Mouse (Mus musculus): ENCODE results near the gene Padi4. TPM values are rescaled to one million over a fixed set of nuclear protein-coding genes. Genes with fewer than 3 reads are reported as not detected.

Gene Padi4
- polyA plus RNA-seq, 1 experiment from 2014 or later = 1.9 TPM

DNA sequence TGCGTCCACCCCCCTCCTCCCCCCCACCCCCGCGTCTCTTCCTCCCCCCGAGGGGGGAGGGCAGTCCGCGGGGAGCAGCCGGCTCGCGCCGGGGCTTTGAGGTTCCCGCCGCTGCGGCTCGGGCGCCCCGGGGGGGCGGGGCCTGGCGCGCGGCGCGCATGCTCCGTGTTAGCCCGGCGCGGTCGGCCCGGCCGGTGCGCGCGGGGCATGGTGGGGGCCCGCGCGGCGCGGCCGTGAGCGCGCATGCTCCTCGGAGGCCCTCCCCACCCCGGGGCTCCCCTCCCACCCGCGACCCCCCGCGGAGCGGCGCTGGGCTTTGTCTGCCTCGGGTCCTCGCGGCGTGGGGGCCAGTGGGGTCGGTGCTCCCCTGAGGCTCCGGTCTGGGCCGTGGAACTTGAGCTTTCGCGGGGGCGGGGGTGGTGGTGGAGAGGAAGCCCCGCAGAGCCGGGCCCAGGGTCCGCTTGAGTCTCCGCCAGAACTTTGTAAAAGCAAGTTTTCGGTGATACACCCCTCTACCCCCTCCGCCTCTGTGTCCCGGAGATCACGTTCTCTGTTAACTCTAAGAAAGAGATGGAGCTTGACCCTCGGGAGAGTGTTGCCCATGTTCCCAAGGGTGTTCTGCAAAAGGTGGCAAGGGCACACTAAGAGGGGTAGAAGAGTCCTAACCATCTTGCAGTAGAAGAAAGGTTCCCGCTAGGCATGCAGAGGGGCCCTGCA is 71.3 kb downstream of the Padi4 start:
- Histone ChIP-seq H3K27me3 (ENCODE audit: control insufficient read depth, insufficient read depth, low read length) (peaks cover 5% of the 10 kb centered on the region; the same call in 1 of the 2 replicates), H3K4me1 (ENCODE audit: control insufficient read depth in 2 of 2, insufficient read depth in 2 of 2, low read length in 2 of 2) (peaks cover 21 to 35% of the 10 kb centered on the region in 2 experiments), H3K4me3 (ENCODE audit: control insufficient read depth in 1 of 2, insufficient read depth in 1 of 2, low read depth in 1 of 2, low read length in 2 of 2) (peak overlapping the region; percentile 69 to 90), H3K9ac (ENCODE audit: low read length) (peak overlapping the region; percentile 93), H3K4me2 (ENCODE audit: low read length) (peak overlapping the region; percentile 77), H3K27ac (replicated peaks in 1 of 2; ENCODE audit: control insufficient read depth in 1 of 2, insufficient read depth in 1 of 2, low read depth in 2 of 2, low read length in 2 of 2) (peak overlapping the region; percentile 74 to 93), H3K36me3 (ENCODE audit: control insufficient read depth, insufficient read depth, low read length) (peaks cover 14% of the 10 kb centered on the region), H3K9me3 (ENCODE audit: control insufficient read depth, low read length) (no peaks in the 10 kb centered on the region)
- 1% methylated on average over 39 of the region's 68 CpGs for WGBS
- peak; percentile 82 for ATAC-seq (ENCODE audit: insufficient number of reproducible peaks, insufficient read depth, low FRiP score, low read depth)

DNA sequence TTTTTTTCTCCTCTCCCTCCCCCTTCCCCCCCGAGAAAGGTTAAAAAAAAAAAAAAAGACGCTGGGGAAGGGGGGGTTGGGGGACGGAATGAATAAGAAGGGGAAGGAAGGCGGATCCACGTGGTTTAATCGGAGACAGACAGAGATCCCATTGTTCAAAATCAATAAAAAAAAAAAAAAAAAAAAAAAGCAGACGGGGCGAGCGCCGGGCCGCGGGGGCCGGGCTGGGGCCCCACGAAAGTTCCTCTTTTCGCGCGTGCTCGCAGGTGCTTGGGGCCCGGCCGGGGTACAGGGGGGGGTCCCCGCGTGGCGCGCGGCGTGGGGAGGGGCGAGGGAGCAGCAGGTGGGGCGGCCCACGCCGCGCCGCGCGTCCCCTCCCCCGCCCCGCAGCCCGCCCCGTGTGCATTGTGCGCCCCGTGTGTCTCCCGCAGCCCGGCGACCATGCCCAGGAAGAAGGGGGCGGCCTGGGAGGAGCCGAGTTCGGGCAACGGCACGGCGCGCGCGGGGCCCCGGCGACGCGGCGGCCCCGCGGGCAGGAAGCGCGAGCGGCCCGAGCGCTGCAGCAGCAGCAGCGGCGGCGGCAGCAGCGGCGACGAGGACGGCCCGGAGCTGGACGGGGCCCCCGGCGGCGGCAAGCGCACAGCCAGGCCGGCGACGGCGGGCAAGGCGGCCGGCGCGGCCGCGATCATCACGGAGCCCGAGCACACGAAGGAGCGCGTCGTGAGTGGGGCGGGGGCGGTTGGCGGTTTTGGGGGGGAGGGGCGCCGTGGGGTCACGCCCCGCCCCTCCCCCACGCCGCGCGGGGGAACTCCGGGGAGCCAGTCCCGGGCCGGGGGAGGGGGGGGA is 72.1 kb downstream of the Padi4 start:
- H3K4me2 ChIP-seq (ENCODE audit: low read length) = peak overlapping the region; percentile 77
- peaks cover 12% of the 10 kb centered on the region for H3K36me3 ChIP-seq (ENCODE audit: control insufficient read depth, insufficient read depth, low read length)
- H3K27me3 ChIP-seq (ENCODE audit: control insufficient read depth, insufficient read depth, low read length) = peaks cover 5% of the 10 kb centered on the region; the same call in 1 of the 2 replicates
- WGBS = under 1% methylated on average over 67 of the region's 107 CpGs
- H3K4me1 ChIP-seq (ENCODE audit: control insufficient read depth in 2 of 2, insufficient read depth in 2 of 2, low read length in 2 of 2) = peaks cover 18 to 27% of the 10 kb centered on the region in 2 experiments
- no peaks in the 10 kb centered on the region for H3K9me3 ChIP-seq (ENCODE audit: control insufficient read depth, low read length)
- peak overlapping the region; percentile 93 for H3K9ac ChIP-seq (ENCODE audit: low read length)
- H3K27ac ChIP-seq (replicated peaks in 1 of 2; ENCODE audit: control insufficient read depth in 1 of 2, insufficient read depth in 1 of 2, low read depth in 2 of 2, low read length in 2 of 2) = peak overlapping the region; percentile 90 to 93
- ATAC-seq (ENCODE audit: insufficient number of reproducible peaks, insufficient read depth, low FRiP score, low read depth) = peak; percentile 24
- H3K4me3 ChIP-seq (ENCODE audit: control insufficient read depth in 1 of 2, insufficient read depth in 1 of 2, low read depth in 1 of 2, low read length in 2 of 2) = peak overlapping the region; percentile 69 to 90

DNA sequence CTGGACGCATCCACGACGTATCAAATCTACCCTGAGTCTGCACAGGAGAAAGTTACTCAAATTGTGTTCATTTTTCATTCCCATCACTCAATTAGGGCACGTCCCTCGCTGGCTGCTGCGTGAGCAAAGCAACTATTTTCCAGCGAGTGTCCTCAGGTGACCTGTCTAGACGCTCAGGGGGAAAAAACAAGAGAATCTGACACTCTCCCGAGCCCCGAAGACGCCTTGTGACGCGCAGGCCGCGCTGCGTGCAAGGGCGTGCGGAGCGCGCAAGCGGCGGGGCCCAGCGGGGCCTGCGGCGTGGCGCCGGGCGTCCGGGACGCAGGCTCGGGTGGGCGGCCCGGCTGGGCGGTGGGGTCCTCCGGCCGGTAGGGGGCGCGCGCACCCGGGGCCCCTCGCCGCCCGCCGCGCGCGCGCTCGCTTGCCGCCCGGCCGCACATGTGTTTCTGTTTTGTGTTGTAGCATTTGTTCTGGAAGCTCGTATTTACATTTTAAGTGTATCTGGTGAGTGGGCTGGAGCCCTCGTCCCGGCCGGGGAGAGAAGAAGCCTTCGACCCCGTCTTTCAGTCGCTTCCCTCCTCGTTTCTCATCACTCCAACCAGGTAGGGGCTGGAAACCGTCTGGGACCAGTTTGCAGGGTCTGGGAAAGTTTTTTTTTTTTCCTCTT is 72.9 kb downstream of the Padi4 start:
- peak overlapping the region; percentile 69 to 90 for H3K4me3 ChIP-seq (ENCODE audit: control insufficient read depth in 1 of 2, insufficient read depth in 1 of 2, low read depth in 1 of 2, low read length in 2 of 2)
- peak; percentile 36; the same call in 1 of the 2 replicates for ATAC-seq (ENCODE audit: insufficient number of reproducible peaks, insufficient read depth, low FRiP score, low read depth)
- H3K36me3 ChIP-seq (ENCODE audit: control insufficient read depth, insufficient read depth, low read length) = peaks cover 6% of the 10 kb centered on the region; the same call in 1 of the 2 replicates
- WGBS = under 1% methylated on average over 53 of the region's 61 CpGs
- peaks cover 18 to 25% of the 10 kb centered on the region in 2 experiments for H3K4me1 ChIP-seq (ENCODE audit: control insufficient read depth in 2 of 2, insufficient read depth in 2 of 2, low read length in 2 of 2)
- peak overlapping the region; percentile 77 for H3K4me2 ChIP-seq (ENCODE audit: low read length)
- H3K9me3 ChIP-seq (ENCODE audit: control insufficient read depth, low read length) = no peaks in the 10 kb centered on the region
- peak overlapping the region; percentile 90 to 93 for H3K27ac ChIP-seq (replicated peaks in 1 of 2; ENCODE audit: control insufficient read depth in 1 of 2, insufficient read depth in 1 of 2, low read depth in 2 of 2, low read length in 2 of 2)
- H3K27me3 ChIP-seq (ENCODE audit: control insufficient read depth, insufficient read depth, low read length) = peaks cover 5% of the 10 kb centered on the region; the same call in 1 of the 2 replicates
- H3K9ac ChIP-seq (ENCODE audit: low read length) = peak overlapping the region; percentile 93

DNA sequence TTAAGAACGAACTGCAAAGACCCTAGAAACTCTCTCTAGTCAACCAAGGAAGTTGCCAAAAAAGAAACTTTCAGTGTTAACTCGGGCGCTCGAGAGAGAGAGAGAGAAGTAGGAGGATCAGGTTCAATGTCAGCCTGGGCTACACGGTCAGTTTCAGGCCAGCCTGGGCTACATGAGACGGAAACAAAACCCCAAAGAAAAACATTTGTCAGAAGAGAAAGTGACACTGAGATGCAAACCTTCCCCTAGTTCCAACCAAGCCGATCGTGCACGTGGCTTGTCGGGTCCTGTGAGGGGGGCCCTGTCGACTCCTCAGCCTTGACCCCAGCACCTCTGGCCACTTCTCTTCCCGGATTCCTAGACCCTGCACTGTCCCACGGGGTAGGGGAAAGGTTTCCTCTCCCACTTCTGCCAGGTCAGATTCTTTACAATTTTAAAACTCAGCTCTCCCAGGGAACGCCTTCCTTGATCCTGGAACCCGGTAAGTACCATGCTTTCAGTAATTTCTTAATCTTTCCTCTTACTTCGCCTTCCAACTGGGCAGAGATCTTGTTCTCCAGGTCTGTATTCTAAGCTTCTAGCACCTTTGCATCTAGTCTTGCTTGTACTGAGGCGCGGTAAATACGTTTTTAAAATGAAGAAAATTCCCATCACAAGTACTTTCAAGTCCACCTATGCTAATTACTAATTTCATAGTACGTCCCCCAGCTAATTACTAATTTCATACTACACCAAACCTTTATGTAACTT is 73.6 kb downstream of the Padi4 start, which contains the start of gene Rcc2:
Gene Rcc2 (plus strand): TSS at position 273 of the 750 bp plus-strand sequence.
- H3K4me3 ChIP-seq (ENCODE audit: control insufficient read depth in 1 of 2, insufficient read depth in 1 of 2, low read depth in 1 of 2, low read length in 2 of 2) = peak within 1 kb of the TSS; percentile 69 to 90
- H3K36me3 ChIP-seq (ENCODE audit: control insufficient read depth, insufficient read depth, low read length) = 0 out of 2 replicates have a peak, but pooled peaks cover under 1% of the 10 kb centered on the region
- H3K9me3 ChIP-seq (ENCODE audit: control insufficient read depth, low read length) = no peaks in the 10 kb centered on the region
- no peak for ATAC-seq (ENCODE audit: insufficient number of reproducible peaks, insufficient read depth, low FRiP score, low read depth)
- peak within 1 kb of the TSS; percentile 93 for H3K9ac ChIP-seq (ENCODE audit: low read length)
- WGBS = 8% methylated on average over 20 of the region's 20 CpGs
- peaks cover 18 to 25% of the 10 kb centered on the region in 2 experiments for H3K4me1 ChIP-seq (ENCODE audit: control insufficient read depth in 2 of 2, insufficient read depth in 2 of 2, low read length in 2 of 2)
- H3K27me3 ChIP-seq (ENCODE audit: control insufficient read depth, insufficient read depth, low read length) = peaks cover 5% of the 10 kb centered on the region; the same call in 1 of the 2 replicates
- peak within 1 kb of the TSS; percentile 90 to 93 for H3K27ac ChIP-seq (replicated peaks in 1 of 2; ENCODE audit: control insufficient read depth in 1 of 2, insufficient read depth in 1 of 2, low read depth in 2 of 2, low read length in 2 of 2)
- peak within 1 kb of the TSS; percentile 77 for H3K4me2 ChIP-seq (ENCODE audit: low read length)

DNA sequence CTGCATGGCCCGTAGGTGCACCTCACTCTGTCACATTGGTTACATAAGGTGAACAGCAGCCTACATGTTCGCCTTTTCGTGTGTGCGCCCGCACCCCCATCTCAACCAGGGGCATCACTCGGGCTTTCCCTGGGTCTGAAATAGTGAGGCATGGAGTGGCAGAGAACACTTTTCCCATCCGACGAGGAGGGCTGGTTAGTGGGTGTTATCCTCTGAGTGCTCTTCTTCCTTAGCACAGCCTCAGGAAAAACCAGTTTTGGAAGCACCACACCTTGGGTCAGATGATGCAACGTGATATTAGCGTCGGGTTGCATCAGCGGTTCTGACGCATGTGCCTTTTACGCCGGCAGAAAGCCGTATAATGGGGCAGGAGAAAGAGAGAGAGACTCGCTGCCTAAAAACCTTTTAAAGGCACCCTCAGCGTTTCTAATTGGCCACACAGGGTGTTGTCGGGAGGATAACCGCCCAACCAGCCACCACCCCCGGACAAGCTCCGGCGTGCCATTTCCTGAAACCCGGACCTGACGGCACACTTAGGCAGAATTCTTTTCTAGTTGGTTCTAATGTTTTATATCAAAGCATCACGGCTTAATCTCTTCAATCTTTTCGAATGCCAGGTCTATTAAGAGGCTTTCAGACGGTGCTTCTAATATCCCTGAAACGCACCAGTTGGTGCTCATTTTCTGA is 74.5 kb downstream of the Padi4 start:
- no peaks in the 10 kb centered on the region for H3K36me3 ChIP-seq (ENCODE audit: control insufficient read depth, insufficient read depth, low read length)
- H3K27ac ChIP-seq (replicated peaks in 1 of 2; ENCODE audit: control insufficient read depth in 1 of 2, insufficient read depth in 1 of 2, low read depth in 2 of 2, low read length in 2 of 2) = no peak overlapping the region
- no peaks in the 10 kb centered on the region for H3K9me3 ChIP-seq (ENCODE audit: control insufficient read depth, low read length)
- peaks cover 18 to 23% of the 10 kb centered on the region in 2 experiments for H3K4me1 ChIP-seq (ENCODE audit: control insufficient read depth in 2 of 2, insufficient read depth in 2 of 2, low read length in 2 of 2)
- H3K4me2 ChIP-seq (ENCODE audit: low read length) = peak overlapping the region; percentile 77
- WGBS = 8% methylated on average over 29 of the region's 29 CpGs
- peaks cover 5% of the 10 kb centered on the region; the same call in 1 of the 2 replicates for H3K27me3 ChIP-seq (ENCODE audit: control insufficient read depth, insufficient read depth, low read length)
- peak overlapping the region; percentile 26 to 90 for H3K4me3 ChIP-seq (ENCODE audit: control insufficient read depth in 1 of 2, insufficient read depth in 1 of 2, low read depth in 1 of 2, low read length in 2 of 2)
- H3K9ac ChIP-seq (ENCODE audit: low read length) = peak overlapping the region; percentile 93
- ATAC-seq (ENCODE audit: insufficient number of reproducible peaks, insufficient read depth, low FRiP score, low read depth) = no peak

All from heart, embryonic 14.5 days (tissue).